Mouse (Mus musculus): ENCODE measurements at regions not wholly inside any gene's neighbourhood (a gene's known extent, or its start where the extent isn't known, plus 50 kb on each side); places are given as distances from the start of the nearest gene placed in this dataset.

- TF ChIP-seq CTCF (IDR thresholded peaks at IDR 0.05; ENCODE audit: extremely low read depth, insufficient read depth, insufficient read length, insufficient replicate concordance) (no peak), POLR2A (IDR thresholded peaks at IDR 0.05; ENCODE audit: low read depth, low read length) (no peak)
These were observed 254.2 kb upstream of the Cdyl start for GRCm38 (mm10) chr13:35405384-35405783.

Measured in spleen, adult 2 months (tissue).